Mouse (Mus musculus): ENCODE measurements at regions not wholly inside any gene's neighbourhood (a gene's known extent, or its start where the extent isn't known, plus 50 kb on each side); places are given as distances from the start of the nearest gene placed in this dataset.
A peak's percentile ranks its signal among the peaks of the same experiment; 100 is the strongest.
"Not testable (repeated sequence)": the region's sequence is repeated elsewhere in the genome, so short reads cannot be mapped to it uniquely, and the experiment has no call there.

GRCm38 (mm10) chr10:10205805-10206520, 266.2 kb downstream of the Adgb start:
- Histone ChIP-seq H3K4me3 (ENCODE audit: low read length) (no peak overlapping the region), H3K36me3 (ENCODE audit: control insufficient read depth, insufficient read depth, low read length) (no peaks in the 10 kb centered on the region), H3K9me3 (ENCODE audit: control insufficient read depth, low read length) (no peaks in the 10 kb centered on the region), H3K27ac (ENCODE audit: low read depth, low read length) (no peak overlapping the region), H3K4me2 (ENCODE audit: low read length) (no peak overlapping the region), H3K27me3 (replicated peaks; ENCODE audit: control insufficient read depth, insufficient read depth, low read length) (no peaks in the 10 kb centered on the region), H3K4me1 (ENCODE audit: control insufficient read depth, insufficient read depth, low read depth, low read length) (no peaks in the 10 kb centered on the region), H3K9ac (ENCODE audit: low read depth, low read length) (no peak overlapping the region)
- peak; percentile 71 for ATAC-seq
- whole genome bisulfite sequencing = 67% methylated on average over 7 of the region's 7 CpGs

- no peak overlapping the region for H3K27ac ChIP-seq (ENCODE audit: low read depth, low read length)
- no peaks in the 10 kb centered on the region for H3K4me1 ChIP-seq (ENCODE audit: control insufficient read depth, insufficient read depth, low read depth, low read length)
- 88% methylated on average over 7 of the region's 7 CpGs for WGBS
- ATAC-seq = no peak
- no peak overlapping the region for H3K4me2 ChIP-seq (ENCODE audit: low read length)
- H3K9ac ChIP-seq (ENCODE audit: low read depth, low read length) = no peak overlapping the region
- H3K27me3 ChIP-seq (replicated peaks; ENCODE audit: control insufficient read depth, insufficient read depth, low read length) = no peaks in the 10 kb centered on the region
- H3K4me3 ChIP-seq (ENCODE audit: low read length) = no peak overlapping the region
- no peaks in the 10 kb centered on the region for H3K9me3 ChIP-seq (ENCODE audit: control insufficient read depth, low read length)
- H3K36me3 ChIP-seq (ENCODE audit: control insufficient read depth, insufficient read depth, low read length) = no peaks in the 10 kb centered on the region
These were observed 268.1 kb downstream of the Adgb start for GRCm38 (mm10) chr10:10203982-10204381.

- H3K27ac ChIP-seq (ENCODE audit: low read depth, low read length) = no peak overlapping the region
- ATAC-seq = no peak
- no peaks in the 10 kb centered on the region for H3K27me3 ChIP-seq (replicated peaks; ENCODE audit: control insufficient read depth, insufficient read depth, low read length)
- no peaks in the 10 kb centered on the region for H3K4me1 ChIP-seq (ENCODE audit: control insufficient read depth, insufficient read depth, low read depth, low read length)
- H3K36me3 ChIP-seq (ENCODE audit: control insufficient read depth, insufficient read depth, low read length) = no peaks in the 10 kb centered on the region
- H3K4me2 ChIP-seq (ENCODE audit: low read length) = no peak overlapping the region
- no peak overlapping the region for H3K9ac ChIP-seq (ENCODE audit: low read depth, low read length)
- WGBS = 95% methylated on average over 2 of the region's 2 CpGs
- no peak overlapping the region for H3K4me3 ChIP-seq (ENCODE audit: low read length)
- H3K9me3 ChIP-seq (ENCODE audit: control insufficient read depth, low read length) = no peaks in the 10 kb centered on the region; the same call in 1 of the 2 replicates
These were observed 281.8 kb downstream of the Adgb start for GRCm38 (mm10) chr10:10190308-10190707.

- Histone ChIP-seq H3K4me2 (ENCODE audit: low read length) (no peak overlapping the region), H3K9ac (ENCODE audit: low read depth, low read length) (no peak overlapping the region), H3K4me1 (ENCODE audit: control insufficient read depth, insufficient read depth, low read depth, low read length) (no peaks in the 10 kb centered on the region), H3K27ac (ENCODE audit: low read depth, low read length) (no peak overlapping the region), H3K27me3 (replicated peaks; ENCODE audit: control insufficient read depth, insufficient read depth, low read length) (no peaks in the 10 kb centered on the region), H3K4me3 (ENCODE audit: low read length) (no peak overlapping the region), H3K9me3 (ENCODE audit: control insufficient read depth, low read length) (no peaks in the 10 kb centered on the region), H3K36me3 (ENCODE audit: control insufficient read depth, insufficient read depth, low read length) (no peaks in the 10 kb centered on the region)
- WGBS = 48% methylated on average over 5 of the region's 5 CpGs
- no peak for ATAC-seq
These were observed 284.0 kb downstream of the Adgb start for GRCm38 (mm10) chr10:10188113-10188512.

GRCm38 (mm10) chr10:10186721-10187120, 285.4 kb downstream of the Adgb start:
- H3K9ac ChIP-seq (ENCODE audit: low read depth, low read length) = no peak overlapping the region
- WGBS = 82% methylated on average over 5 of the region's 5 CpGs
- H3K27me3 ChIP-seq (replicated peaks; ENCODE audit: control insufficient read depth, insufficient read depth, low read length) = no peaks in the 10 kb centered on the region
- no peaks in the 10 kb centered on the region for H3K36me3 ChIP-seq (ENCODE audit: control insufficient read depth, insufficient read depth, low read length)
- H3K4me1 ChIP-seq (ENCODE audit: control insufficient read depth, insufficient read depth, low read depth, low read length) = no peaks in the 10 kb centered on the region
- no peak overlapping the region for H3K27ac ChIP-seq (ENCODE audit: low read depth, low read length)
- no peak for ATAC-seq
- no peak overlapping the region for H3K4me3 ChIP-seq (ENCODE audit: low read length)
- H3K4me2 ChIP-seq (ENCODE audit: low read length) = no peak overlapping the region
- no peaks in the 10 kb centered on the region for H3K9me3 ChIP-seq (ENCODE audit: control insufficient read depth, low read length)

GRCm38 (mm10) chr10:10185298-10185883, 284.5 kb upstream of the Stxbp5 start:
- Histone ChIP-seq H3K4me2 (ENCODE audit: low read length) (no peak overlapping the region), H3K27me3 (replicated peaks; ENCODE audit: control insufficient read depth, insufficient read depth, low read length) (no peaks in the 10 kb centered on the region), H3K36me3 (ENCODE audit: control insufficient read depth, insufficient read depth, low read length) (no peaks in the 10 kb centered on the region), H3K4me1 (ENCODE audit: control insufficient read depth, insufficient read depth, low read depth, low read length) (no peaks in the 10 kb centered on the region), H3K9me3 (ENCODE audit: control insufficient read depth, low read length) (no peaks in the 10 kb centered on the region), H3K4me3 (ENCODE audit: low read length) (no peak overlapping the region), H3K27ac (ENCODE audit: low read depth, low read length) (no peak overlapping the region), H3K9ac (ENCODE audit: low read depth, low read length) (no peak overlapping the region)
- WGBS = 92% methylated on average over 8 of the region's 8 CpGs
- ATAC-seq = no peak

- 65% methylated on average over 5 of the region's 5 CpGs for WGBS
- no peak for ATAC-seq
- Histone ChIP-seq H3K27ac (ENCODE audit: low read depth, low read length) (no peak overlapping the region), H3K4me2 (ENCODE audit: low read length) (no peak overlapping the region), H3K9ac (ENCODE audit: low read depth, low read length) (no peak overlapping the region), H3K9me3 (ENCODE audit: control insufficient read depth, low read length) (no peaks in the 10 kb centered on the region), H3K27me3 (replicated peaks; ENCODE audit: control insufficient read depth, insufficient read depth, low read length) (no peaks in the 10 kb centered on the region), H3K36me3 (ENCODE audit: control insufficient read depth, insufficient read depth, low read length) (no peaks in the 10 kb centered on the region), H3K4me1 (ENCODE audit: control insufficient read depth, insufficient read depth, low read depth, low read length) (no peaks in the 10 kb centered on the region), H3K4me3 (ENCODE audit: low read length) (no peak overlapping the region)
These were observed 283.5 kb upstream of the Stxbp5 start for GRCm38 (mm10) chr10:10184386-10184785.

GRCm38 (mm10) chr10:10177037-10177436, 276.2 kb upstream of the Stxbp5 start:
- not testable (repeated sequence) for H3K9ac ChIP-seq (ENCODE audit: low read depth, low read length); H3K4me2 ChIP-seq (ENCODE audit: low read length); H3K27ac ChIP-seq (ENCODE audit: low read depth, low read length); H3K4me1 ChIP-seq (ENCODE audit: control insufficient read depth, insufficient read depth, low read depth, low read length); ATAC-seq; H3K27me3 ChIP-seq (replicated peaks; ENCODE audit: control insufficient read depth, insufficient read depth, low read length); H3K4me3 ChIP-seq (ENCODE audit: low read length); H3K9me3 ChIP-seq (ENCODE audit: control insufficient read depth, low read length); H3K36me3 ChIP-seq (ENCODE audit: control insufficient read depth, insufficient read depth, low read length)
- WGBS = 82% methylated on average over 3 of the region's 3 CpGs

All from hindbrain, embryonic 16.5 days (tissue).